Mouse (Mus musculus): ENCODE results near the gene E330017A01Rik. TPM values are rescaled to one million over a fixed set of nuclear protein-coding genes. Genes with fewer than 3 reads are reported as not detected.
A peak's percentile ranks its signal among the peaks of the same experiment; 100 is the strongest.

The E330017A01Rik gene
- polyA plus RNA-seq, 1 experiment from 2014 or later: not detected

DNA sequence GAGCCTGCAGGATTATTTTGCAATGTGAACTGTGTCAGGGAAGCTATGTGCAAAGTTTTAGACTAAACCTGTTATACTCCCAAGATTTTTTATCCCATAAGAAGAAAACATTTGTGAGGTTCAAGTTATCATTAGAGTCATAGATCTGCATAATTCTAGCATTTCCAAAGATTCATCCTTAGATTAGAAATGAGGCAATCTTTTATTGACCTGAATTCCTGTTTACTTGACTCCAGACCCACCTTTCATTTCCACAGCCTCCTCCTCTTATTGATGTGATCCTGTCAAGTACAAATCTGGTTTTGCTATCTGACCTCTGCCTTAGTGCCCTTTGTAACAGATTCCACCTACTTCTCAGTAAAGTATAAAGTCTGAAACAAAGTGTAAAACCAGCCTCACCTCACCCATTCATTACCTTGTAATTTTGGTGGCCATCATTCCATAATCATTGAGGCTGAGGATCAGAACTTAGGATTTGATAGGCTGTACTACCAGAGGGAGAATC lies 23.8 kb upstream of the E330017A01Rik start:
- no peaks in the 10 kb centered on the region for H3K27me3 ChIP-seq (replicated peaks)
- no peak overlapping the region for H3K4me2 ChIP-seq
- no peak overlapping the region for H3K4me3 ChIP-seq
- H3K9me3 ChIP-seq (replicated peaks): no peaks in the 10 kb centered on the region
- no peak for ATAC-seq (ENCODE audit: insufficient number of reproducible peaks, low FRiP score)
- no peaks in the 10 kb centered on the region for H3K36me3 ChIP-seq
- H3K4me1 ChIP-seq (replicated peaks): no peaks in the 10 kb centered on the region
- H3K27ac ChIP-seq (ENCODE audit: poor library complexity, severe bottlenecking): no peak overlapping the region
- no peak overlapping the region for H3K9ac ChIP-seq

DNA sequence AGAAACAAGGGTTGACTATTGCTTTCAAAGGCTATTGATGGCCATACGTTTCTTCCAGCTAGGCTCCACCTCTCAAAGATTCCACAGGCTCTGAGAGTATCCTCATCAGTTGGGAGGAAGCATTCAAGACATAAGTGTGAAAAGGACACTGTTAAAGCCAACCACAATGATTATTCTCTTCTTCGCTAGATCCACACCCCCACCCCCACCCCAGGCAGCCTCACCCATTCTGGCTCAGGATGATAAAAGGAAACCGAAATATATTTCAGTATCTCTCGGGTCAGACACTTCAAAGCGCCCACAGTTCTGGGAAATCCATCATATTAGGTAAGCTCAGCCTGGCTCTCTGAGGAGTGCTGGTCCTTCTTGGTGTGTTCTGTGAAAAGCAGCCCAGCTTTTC lies 23.3 kb upstream of the E330017A01Rik start:
- H3K4me1 ChIP-seq (replicated peaks): no peaks in the 10 kb centered on the region
- peak; percentile 85 for ATAC-seq (ENCODE audit: insufficient number of reproducible peaks, low FRiP score)
- no peaks in the 10 kb centered on the region for H3K27me3 ChIP-seq (replicated peaks)
- no peak overlapping the region for H3K9ac ChIP-seq
- H3K9me3 ChIP-seq (replicated peaks): no peaks in the 10 kb centered on the region
- 61% methylated on average over 5 of the region's 5 CpGs for WGBS
- peak overlapping the region; percentile 28 for H3K4me2 ChIP-seq
- peak overlapping the region; percentile 43 for H3K27ac ChIP-seq (ENCODE audit: poor library complexity, severe bottlenecking)
- no peaks in the 10 kb centered on the region for H3K36me3 ChIP-seq
- H3K4me3 ChIP-seq: no peak overlapping the region

DNA sequence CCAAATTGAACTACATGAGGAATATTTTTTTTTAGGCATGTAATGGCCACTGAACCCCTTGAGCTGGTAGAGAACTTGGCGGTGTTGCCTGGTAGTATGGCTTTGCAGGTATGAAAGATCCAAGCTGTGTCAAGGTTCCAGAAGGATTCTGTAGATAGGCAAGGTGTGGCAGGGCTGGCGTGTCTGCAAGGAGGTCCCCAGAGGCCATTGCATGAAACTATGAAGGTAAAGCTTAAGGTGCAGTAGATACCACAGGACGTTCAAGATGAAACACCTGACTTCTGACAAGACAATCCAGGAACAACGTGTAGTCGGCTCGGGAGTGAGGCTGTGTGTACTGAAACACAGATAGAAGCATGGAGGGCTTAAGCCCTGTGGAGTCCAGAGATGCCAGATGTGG lies 20.1 kb upstream of the E330017A01Rik start:
- no peaks in the 10 kb centered on the region for H3K27me3 ChIP-seq (replicated peaks)
- H3K9ac ChIP-seq: no peak overlapping the region
- no peak for ATAC-seq (ENCODE audit: insufficient number of reproducible peaks, low FRiP score)
- H3K4me2 ChIP-seq: no peak overlapping the region
- H3K36me3 ChIP-seq: no peaks in the 10 kb centered on the region
- WGBS: 72% methylated on average over 6 of the region's 6 CpGs
- 0 out of 2 replicates have a peak, but pooled peaks cover 2% of the 10 kb centered on the region for H3K4me1 ChIP-seq (replicated peaks)
- H3K27ac ChIP-seq (ENCODE audit: poor library complexity, severe bottlenecking): no peak overlapping the region
- no peaks in the 10 kb centered on the region for H3K9me3 ChIP-seq (replicated peaks)
- H3K4me3 ChIP-seq: no peak overlapping the region

DNA sequence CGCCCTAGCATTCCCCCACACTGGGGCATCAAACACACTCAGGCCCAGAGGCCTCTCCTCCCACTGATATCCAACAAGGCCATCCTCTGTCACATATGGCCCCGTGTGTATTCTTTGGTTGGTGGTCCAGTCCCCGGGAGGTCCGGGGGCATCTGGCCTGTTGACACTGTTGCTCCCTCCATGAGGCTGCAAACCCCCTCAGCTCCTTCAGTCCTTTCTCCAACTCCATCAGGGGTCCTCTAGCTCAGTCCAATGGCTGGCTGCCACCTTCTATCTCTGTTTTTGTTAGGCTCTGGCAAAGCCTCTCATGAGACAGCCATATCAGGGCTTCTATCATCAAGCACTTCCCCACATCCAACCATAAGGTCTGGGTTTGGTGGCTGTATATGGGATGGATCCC lies 18.0 kb upstream of the E330017A01Rik start:
- Histone ChIP-seq H3K4me2 (no peak overlapping the region), H3K4me1 (replicated peaks) (0 out of 2 replicates have a peak, but pooled peaks cover 2% of the 10 kb centered on the region), H3K27ac (ENCODE audit: poor library complexity, severe bottlenecking) (no peak overlapping the region), H3K27me3 (replicated peaks) (no peaks in the 10 kb centered on the region), H3K9me3 (replicated peaks) (no peaks in the 10 kb centered on the region), H3K36me3 (no peaks in the 10 kb centered on the region), H3K9ac (no peak overlapping the region), H3K4me3 (no peak overlapping the region)
- ATAC-seq (ENCODE audit: insufficient number of reproducible peaks, low FRiP score): no peak
- 66% methylated on average over 4 of the region's 4 CpGs for WGBS

DNA sequence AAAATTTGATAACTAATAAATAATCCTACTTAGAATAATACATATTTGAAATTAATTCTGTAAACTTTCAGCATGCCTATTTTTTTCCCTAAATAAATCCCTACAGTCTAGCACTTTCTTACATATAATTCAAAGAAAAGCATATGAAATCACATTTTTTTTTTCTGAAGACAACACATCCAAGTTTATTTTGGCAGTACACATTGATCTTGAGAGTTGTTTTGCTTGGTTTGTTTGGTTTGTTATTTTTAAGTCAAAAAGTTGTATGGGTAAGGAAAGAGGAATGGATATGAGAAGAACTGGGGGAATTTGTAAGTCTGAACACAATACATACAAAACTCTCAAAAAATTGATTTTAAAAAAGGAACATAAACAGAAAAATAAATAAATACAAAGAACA lies 17.2 kb upstream of the E330017A01Rik start:
- 0 out of 2 replicates have a peak, but pooled peaks cover 2% of the 10 kb centered on the region for H3K4me1 ChIP-seq (replicated peaks)
- ATAC-seq (ENCODE audit: insufficient number of reproducible peaks, low FRiP score): no peak
- no peaks in the 10 kb centered on the region for H3K27me3 ChIP-seq (replicated peaks)
- H3K4me3 ChIP-seq: no peak overlapping the region
- no peak overlapping the region for H3K4me2 ChIP-seq
- no peak overlapping the region for H3K27ac ChIP-seq (ENCODE audit: poor library complexity, severe bottlenecking)
- no peak overlapping the region for H3K9ac ChIP-seq
- no peaks in the 10 kb centered on the region for H3K36me3 ChIP-seq
- no peaks in the 10 kb centered on the region for H3K9me3 ChIP-seq (replicated peaks)

DNA sequence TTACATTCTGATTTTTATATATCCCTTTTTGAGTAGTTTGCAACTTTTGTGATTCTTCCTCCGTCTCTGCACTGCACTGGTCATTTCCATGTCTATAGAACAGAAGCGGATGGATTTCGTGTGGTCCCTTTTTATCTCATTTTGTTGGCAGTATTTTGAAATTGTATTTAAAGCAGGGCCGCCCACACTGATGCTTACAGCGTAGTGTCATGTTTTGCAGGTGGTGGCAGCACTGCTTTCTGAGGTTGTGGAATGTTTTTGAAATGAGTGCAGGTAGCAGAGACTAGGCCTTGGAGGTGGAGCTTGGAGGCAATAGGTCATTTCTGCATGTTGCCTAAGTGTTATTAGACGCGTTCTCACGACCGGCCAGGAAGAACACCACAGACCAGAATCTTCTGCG lies 11.4 kb upstream of the E330017A01Rik start:
- whole genome bisulfite sequencing: 92% methylated on average over 10 of the region's 10 CpGs
- Histone ChIP-seq H3K27ac (ENCODE audit: poor library complexity, severe bottlenecking) (no peak overlapping the region), H3K36me3 (no peaks in the 10 kb centered on the region), H3K9me3 (replicated peaks) (no peaks in the 10 kb centered on the region), H3K9ac (no peak overlapping the region), H3K4me1 (replicated peaks) (no peaks in the 10 kb centered on the region), H3K27me3 (replicated peaks) (no peaks in the 10 kb centered on the region), H3K4me2 (no peak overlapping the region), H3K4me3 (no peak overlapping the region)
- ATAC-seq (ENCODE audit: insufficient number of reproducible peaks, low FRiP score): no peak

DNA sequence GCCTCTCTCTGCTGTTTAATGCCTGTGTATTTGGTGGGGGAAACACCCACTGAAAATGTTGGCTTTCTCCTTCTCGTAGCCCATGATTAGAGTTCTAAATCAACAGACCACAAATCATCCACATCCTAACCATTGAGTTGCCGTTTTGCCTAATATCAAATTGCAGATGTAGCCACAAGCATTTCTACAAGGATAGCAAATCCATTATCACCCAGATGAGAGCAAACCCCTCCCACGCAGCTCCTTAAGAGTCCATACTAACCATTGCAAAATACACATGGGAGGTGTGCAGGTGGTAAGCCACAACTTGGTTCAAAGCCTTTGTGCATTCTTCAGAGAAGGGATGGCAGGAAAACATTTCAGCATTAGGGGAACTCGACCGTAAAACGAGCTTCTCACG lies 523 bp downstream of the E330017A01Rik start:
- Histone ChIP-seq H3K4me3 (no peak overlapping the region), H3K36me3 (no peaks in the 10 kb centered on the region), H3K9ac (no peak overlapping the region), H3K4me2 (no peak overlapping the region), H3K9me3 (replicated peaks) (no peaks in the 10 kb centered on the region), H3K4me1 (replicated peaks) (no peaks in the 10 kb centered on the region), H3K27ac (ENCODE audit: poor library complexity, severe bottlenecking) (no peak overlapping the region), H3K27me3 (replicated peaks) (no peaks in the 10 kb centered on the region)
- no peak for ATAC-seq (ENCODE audit: insufficient number of reproducible peaks, low FRiP score)
- WGBS: 85% methylated on average over 7 of the region's 7 CpGs

DNA sequence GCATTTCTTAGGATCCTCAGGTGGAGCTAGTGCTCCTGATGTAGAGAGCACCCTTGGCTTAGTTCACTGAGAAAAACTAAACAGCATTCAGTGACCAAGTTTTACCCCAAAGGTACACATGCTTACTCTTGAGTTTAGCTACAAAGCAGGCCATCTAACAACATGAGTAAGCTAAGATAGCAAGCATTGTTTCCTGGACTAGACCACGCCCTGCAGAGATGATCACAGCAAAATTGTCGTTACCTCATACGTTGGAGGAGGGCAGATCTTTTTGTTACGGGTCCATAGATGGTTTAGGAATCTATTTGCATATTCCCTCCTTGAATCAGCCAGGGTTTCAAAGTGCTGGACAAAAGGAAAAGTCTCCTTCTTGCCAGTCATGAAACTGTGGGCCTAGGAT lies 1.1 kb downstream of the E330017A01Rik start:
- 66% methylated on average over 4 of the region's 4 CpGs for WGBS
- no peak overlapping the region for H3K27ac ChIP-seq (ENCODE audit: poor library complexity, severe bottlenecking)
- H3K4me1 ChIP-seq (replicated peaks): no peaks in the 10 kb centered on the region
- H3K4me2 ChIP-seq: no peak overlapping the region
- H3K9ac ChIP-seq: no peak overlapping the region
- H3K36me3 ChIP-seq: no peaks in the 10 kb centered on the region
- no peaks in the 10 kb centered on the region for H3K27me3 ChIP-seq (replicated peaks)
- H3K9me3 ChIP-seq (replicated peaks): no peaks in the 10 kb centered on the region
- H3K4me3 ChIP-seq: no peak overlapping the region
- peak; percentile 90 for ATAC-seq (ENCODE audit: insufficient number of reproducible peaks, low FRiP score)

DNA sequence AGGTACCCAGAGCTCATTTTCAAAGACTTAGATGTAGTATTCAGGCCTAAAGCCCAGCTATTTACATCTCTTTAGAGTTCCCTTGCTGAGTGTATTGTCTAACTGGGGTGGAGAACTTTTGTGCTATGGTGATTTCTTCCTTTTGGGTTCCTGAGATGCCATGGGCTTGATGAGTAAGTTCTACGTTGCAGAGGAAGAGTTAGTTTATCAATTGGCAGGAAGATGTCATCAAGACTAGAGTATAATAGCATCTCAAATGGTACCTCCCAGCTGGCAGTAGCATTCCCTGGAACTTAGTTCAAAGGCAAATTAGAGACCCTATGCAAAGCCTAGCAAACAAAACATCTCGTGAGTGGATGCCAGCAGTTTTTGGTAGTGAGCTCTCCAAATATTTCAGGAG lies 2.7 kb downstream of the E330017A01Rik start:
- ATAC-seq (ENCODE audit: insufficient number of reproducible peaks, low FRiP score): no peak
- Histone ChIP-seq H3K9ac (no peak overlapping the region), H3K9me3 (replicated peaks) (no peaks in the 10 kb centered on the region), H3K4me3 (no peak overlapping the region), H3K27ac (ENCODE audit: poor library complexity, severe bottlenecking) (no peak overlapping the region), H3K4me1 (replicated peaks) (no peaks in the 10 kb centered on the region), H3K27me3 (replicated peaks) (no peaks in the 10 kb centered on the region), H3K4me2 (no peak overlapping the region), H3K36me3 (no peaks in the 10 kb centered on the region)
- 51% methylated on average over 2 of the region's 2 CpGs for WGBS

DNA sequence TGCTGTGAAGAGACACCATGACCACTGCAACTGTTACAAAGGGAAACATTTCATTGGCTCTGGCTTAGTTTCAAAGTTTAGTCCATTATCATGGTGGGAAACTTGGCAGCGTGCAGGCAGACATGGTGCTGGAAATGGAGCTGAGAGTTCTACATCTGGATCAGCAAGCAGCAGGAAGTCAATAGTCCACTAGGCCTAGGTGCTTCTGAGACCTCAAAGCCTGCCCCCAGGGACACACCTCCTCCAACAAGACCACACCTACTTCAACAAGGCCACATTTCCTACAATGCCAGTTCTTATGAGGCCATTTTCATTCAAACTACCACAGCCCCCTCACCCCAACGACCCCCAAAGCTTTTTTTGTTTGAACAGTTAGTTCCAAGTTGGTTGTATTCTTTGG lies 8.8 kb downstream of the E330017A01Rik start:
- WGBS: 73% methylated on average over 2 of the region's 2 CpGs
- ATAC-seq (ENCODE audit: insufficient number of reproducible peaks, low FRiP score): no peak

DNA sequence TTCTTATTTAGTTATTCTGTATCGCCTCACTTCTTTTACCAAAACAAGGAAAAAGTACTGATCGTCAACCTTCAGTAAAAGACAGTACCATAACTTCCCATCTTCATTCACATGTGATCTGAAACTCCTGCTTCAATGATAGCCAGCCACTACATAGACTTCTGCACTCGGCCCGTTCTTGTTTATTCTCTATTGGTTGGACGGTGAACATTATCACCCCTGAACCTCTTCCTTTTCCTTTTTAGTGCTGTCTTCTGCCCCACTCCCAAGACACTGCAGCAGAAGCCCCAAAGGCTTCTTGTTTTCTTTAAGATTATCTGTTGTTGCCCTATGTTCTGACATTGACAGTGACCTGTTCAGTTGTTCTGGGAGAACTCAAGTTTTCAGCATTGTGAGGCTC lies 9.6 kb downstream of the E330017A01Rik start:
- no peak overlapping the region for H3K9ac ChIP-seq
- H3K4me2 ChIP-seq: no peak overlapping the region
- no peaks in the 10 kb centered on the region for H3K4me1 ChIP-seq (replicated peaks)
- no peak for ATAC-seq (ENCODE audit: insufficient number of reproducible peaks, low FRiP score)
- no peaks in the 10 kb centered on the region for H3K9me3 ChIP-seq (replicated peaks)
- H3K27ac ChIP-seq (ENCODE audit: poor library complexity, severe bottlenecking): no peak overlapping the region
- no peaks in the 10 kb centered on the region for H3K36me3 ChIP-seq
- 69% methylated on average over 5 of the region's 5 CpGs for WGBS
- no peaks in the 10 kb centered on the region for H3K27me3 ChIP-seq (replicated peaks)
- H3K4me3 ChIP-seq: no peak overlapping the region

More for the DNA sequence above, 8.8 kb downstream of the E330017A01Rik start:
- Histone ChIP-seq H3K9me3 (replicated peaks) (no peaks in the 10 kb centered on the region), H3K9ac (no peak overlapping the region), H3K4me1 (replicated peaks) (no peaks in the 10 kb centered on the region), H3K27me3 (replicated peaks) (no peaks in the 10 kb centered on the region), H3K4me3 (no peak overlapping the region), H3K36me3 (no peaks in the 10 kb centered on the region), H3K4me2 (no peak overlapping the region), H3K27ac (ENCODE audit: poor library complexity, severe bottlenecking) (no peak overlapping the region)

DNA sequence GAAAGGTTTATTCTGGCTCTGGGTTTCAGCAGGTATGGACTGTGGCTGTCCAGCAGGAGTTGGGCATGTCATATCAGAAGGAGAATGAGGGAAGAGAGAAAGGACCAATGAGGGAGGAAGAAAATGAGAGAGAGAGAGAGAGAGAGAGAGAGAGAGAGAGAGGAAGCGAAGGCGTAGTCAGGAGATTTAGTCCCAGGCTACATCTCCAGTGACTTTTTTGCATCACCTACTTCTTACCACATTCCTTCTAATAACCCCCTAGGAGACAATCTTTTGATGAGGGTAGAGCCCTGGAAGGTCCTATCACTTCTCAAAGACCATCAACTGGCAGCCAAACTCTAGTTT lies 10.2 kb downstream of the E330017A01Rik start:
- no peak overlapping the region for H3K27ac ChIP-seq (ENCODE audit: poor library complexity, severe bottlenecking)
- no peak overlapping the region for H3K4me3 ChIP-seq
- H3K9ac ChIP-seq: no peak overlapping the region
- no peaks in the 10 kb centered on the region for H3K4me1 ChIP-seq (replicated peaks)
- no peak for ATAC-seq (ENCODE audit: insufficient number of reproducible peaks, low FRiP score)
- WGBS: no CpG with 5 or more reads among the region's 2 CpGs
- H3K4me2 ChIP-seq: no peak overlapping the region
- H3K36me3 ChIP-seq: no peaks in the 10 kb centered on the region
- H3K9me3 ChIP-seq (replicated peaks): no peaks in the 10 kb centered on the region
- no peaks in the 10 kb centered on the region for H3K27me3 ChIP-seq (replicated peaks)
